Mouse (Mus musculus) liver, embryonic 14.5 days (tissue): ENCODE data around the gene 2310022A10Rik. TPM values are rescaled to one million over a fixed set of nuclear protein-coding genes. Genes with fewer than 3 reads are reported as not detected.

Experiments used
- ATAC-seq: fragments of 200-750 bp; cut with Nextera tagmentation; 2 replicates; pipeline ENCODE4 v1.8.0; 2017; ENCODE audit warnings: moderate number of reproducible peaks, mild to moderate bottlenecking, moderate library complexity; ENCODE audit not compliant: insufficient read depth
- DNase-seq, 3 experiments: peaks; one replicate each; pipeline ENCODE4 v3.0.0-alpha.2; 2012 to 2013; ENCODE audit warnings: low read depth in 3 of 3, low spot score in 3 of 3
- H3K27ac ChIP-seq: fragments of 300-500 bp; sonication (generic); 2 replicates; pipeline ENCODE4 v1.5.1; 2014; ENCODE audit warnings: moderate library complexity, mild to moderate bottlenecking, control low read depth, inconsistent platforms
- H3K27me3 ChIP-seq: fragments of 300-500 bp; sonication (generic); 2 replicates; pipeline ENCODE4 v1.6.1; 2014; ENCODE audit warnings: mild to moderate bottlenecking, low read length, moderate library complexity; ENCODE audit not compliant: control insufficient read depth, insufficient read depth
- H3K36me3 ChIP-seq: fragments of 300-500 bp; sonication (generic); replicated peaks from 2 replicates; pipeline ENCODE4 v1.6.1; 2014; ENCODE audit warnings: low read depth; ENCODE audit not compliant: control insufficient read depth, insufficient read depth
- H3K4me1 ChIP-seq, 2 experiments: fragments of 200-500 bp in 1 of 2; fragments of 300-500 bp in 1 of 2; sonication (generic) in 1 of 2; replicated peaks; 2 replicates each; pipeline ENCODE4 v1.6.1; 2012 to 2014; ENCODE audit warnings: antibody characterized with exemption in 1 of 2, inconsistent platforms in 1 of 2, low read length in 1 of 2; ENCODE audit not compliant: control insufficient read depth in 2 of 2, insufficient read depth in 2 of 2
- H3K4me2 ChIP-seq: fragments of 300-500 bp; sonication (generic); 2 replicates; pipeline ENCODE4 v1.6.1; 2014; ENCODE audit warnings: low read depth, mild to moderate bottlenecking, control low read depth, moderate library complexity
- H3K4me3 ChIP-seq, 2 experiments: fragments of 200-500 bp in 1 of 2; fragments of 300-500 bp in 1 of 2; sonication (generic) in 1 of 2; 2 replicates each; pipeline ENCODE4 v1.5.1; 2012 to 2014; ENCODE audit warnings: low read depth in 2 of 2, low read length in 2 of 2, mild to moderate bottlenecking in 2 of 2, control low read depth in 1 of 2, inconsistent platforms in 1 of 2, moderate library complexity in 1 of 2; ENCODE audit not compliant: insufficient read depth in 1 of 2
- H3K9ac ChIP-seq: fragments of 300-500 bp; sonication (generic); replicated peaks from 2 replicates; pipeline ENCODE4 v1.6.1; 2014; ENCODE audit warnings: mild to moderate bottlenecking, control low read depth, moderate library complexity
- H3K9me3 ChIP-seq: fragments of 300-500 bp; sonication (generic); 2 replicates; pipeline ENCODE4 v1.6.1; 2016; ENCODE audit warnings: low read length, mixed read lengths; ENCODE audit not compliant: control insufficient read depth
- CTCF ChIP-seq: IDR thresholded peaks from 2 replicates; pipeline ENCODE4 v1.5.1; 2016; ENCODE audit warnings: antibody characterized with exemption, low read depth, control low read depth
- EP300 ChIP-seq: IDR thresholded peaks from 2 replicates; pipeline ENCODE4 v1.6.1; 2016; ENCODE audit warnings: antibody characterized with exemption, low read depth
- WGBS: fragments of 180-500 bp; shearing (Covaris S2); extraction: QIAGEN DNeasy Blood & Tissue Kit; methylation state at CpG from one replicate; pipeline ENCODE4 v1.1.7; 2014; ENCODE audit not compliant: insufficient replicate concordance; 5-methylcytosine and 5-hydroxymethylcytosine counted together
- polyA plus RNA-seq, 2 experiments: library from polyadenylated mRNA; depleted of rRNA in 1 of 2; stranded (reverse) in 1 of 2; unstranded in 1 of 2; fragments of >200 nt; fragmentation: Nextera tagmentation in 1 of 2; extraction: Ambion mirVana in 1 of 2; gene quantifications; 2 replicates each; pipeline versions ENCODE4 v1.2.1 to v1.2.3; 2012 to 2014

2310022A10Rik gene
- polyA plus RNA-seq, 2 experiments = 12.7 to 13.8 TPM

GRCm38 (mm10) chr7:27606481-27607254 lies 53.6 kb downstream of the 2310022A10Rik start:
- H3K27me3 ChIP-seq = no peaks in the 10 kb centered on the region
- DNase-seq (no peak), ATAC-seq (no peak)
- no peak overlapping the region for H3K27ac ChIP-seq
- peaks cover 0 to 14% of the 10 kb centered on the region in 2 experiments; a peak in 2 of 4 replicates for H3K4me1 ChIP-seq
- H3K4me2 ChIP-seq = no peak overlapping the region
- H3K9me3 ChIP-seq = no peaks in the 10 kb centered on the region
- peaks cover 11% of the 10 kb centered on the region for H3K36me3 ChIP-seq
- no peak overlapping the region for H3K4me3 ChIP-seq
- no peak overlapping the region for H3K9ac ChIP-seq
- WGBS = 57% methylated on average over 10 of the region's 10 CpGs
- TF ChIP-seq CTCF (no peak), EP300 (no peak)

GRCm38 (mm10) chr7:27607580-27607979 lies 54.5 kb downstream of the 2310022A10Rik start:
- Histone ChIP-seq H3K4me3 (no peak overlapping the region), H3K4me1 (peaks cover 0 to 10% of the 10 kb centered on the region in 2 experiments; a peak in 2 of 4 replicates), H3K27ac (no peak overlapping the region), H3K9me3 (no peaks in the 10 kb centered on the region), H3K4me2 (no peak overlapping the region), H3K27me3 (no peaks in the 10 kb centered on the region), H3K9ac (no peak overlapping the region), H3K36me3 (peaks cover 11% of the 10 kb centered on the region)
- 65% methylated on average over 5 of the region's 5 CpGs for WGBS
- ATAC-seq (no peak), DNase-seq (no peak)
- TF ChIP-seq CTCF (no peak), EP300 (no peak)

GRCm38 (mm10) chr7:27608130-27608529 lies 55.1 kb downstream of the 2310022A10Rik start:
- H3K9me3 ChIP-seq = no peaks in the 10 kb centered on the region
- ATAC-seq = no peak
- H3K27me3 ChIP-seq = no peaks in the 10 kb centered on the region
- H3K27ac ChIP-seq = no peak overlapping the region
- no peak overlapping the region for H3K9ac ChIP-seq
- TF ChIP-seq CTCF = no peak
- TF ChIP-seq EP300 = no peak
- H3K36me3 ChIP-seq = peaks cover 11% of the 10 kb centered on the region
- H3K4me1 ChIP-seq = peaks cover 0 to 5% of the 10 kb centered on the region in 2 experiments; a peak in 2 of 4 replicates
- DNase-seq = no peak
- WGBS = 79% methylated on average over 3 of the region's 3 CpGs
- H3K4me3 ChIP-seq = no peak overlapping the region
- no peak overlapping the region for H3K4me2 ChIP-seq

GRCm38 (mm10) chr7:27609285-27609684 lies 56.3 kb downstream of the 2310022A10Rik start:
- Histone ChIP-seq H3K36me3 (peaks cover 11% of the 10 kb centered on the region), H3K4me3 (no peak overlapping the region), H3K4me1 (peaks cover 0 to 3% of the 10 kb centered on the region in 2 experiments; a peak in 2 of 4 replicates), H3K9me3 (no peaks in the 10 kb centered on the region), H3K4me2 (no peak overlapping the region), H3K9ac (no peak overlapping the region), H3K27me3 (no peaks in the 10 kb centered on the region), H3K27ac (no peak overlapping the region)
- ATAC-seq = no peak
- DNase-seq = no peak
- no peak for TF ChIP-seq CTCF
- TF ChIP-seq EP300 = no peak
- WGBS = 48% methylated on average over 4 of the region's 4 CpGs

- TF ChIP-seq EP300 (no peak), CTCF (no peak)
- Histone ChIP-seq H3K9me3 (no peaks in the 10 kb centered on the region), H3K9ac (no peak overlapping the region), H3K4me3 (no peak overlapping the region), H3K4me2 (no peak overlapping the region), H3K36me3 (peaks cover 11% of the 10 kb centered on the region), H3K27me3 (no peaks in the 10 kb centered on the region), H3K27ac (no peak overlapping the region), H3K4me1 (peaks cover 0 to 3% of the 10 kb centered on the region in 2 experiments; a peak in 2 of 4 replicates)
- WGBS = 49% methylated on average over 2 of the region's 2 CpGs
- DNase-seq (no peak), ATAC-seq (no peak)
Observed at GRCm38 (mm10) chr7:27609688-27610087, 56.7 kb downstream of the 2310022A10Rik start.
